Mouse (Mus musculus): ENCODE measurements at regions not wholly inside any gene's neighbourhood (a gene's known extent, or its start where the extent isn't known, plus 50 kb on each side); places are given as distances from the start of the nearest gene placed in this dataset.
A peak's percentile ranks its signal among the peaks of the same experiment; 100 is the strongest.

DNA sequence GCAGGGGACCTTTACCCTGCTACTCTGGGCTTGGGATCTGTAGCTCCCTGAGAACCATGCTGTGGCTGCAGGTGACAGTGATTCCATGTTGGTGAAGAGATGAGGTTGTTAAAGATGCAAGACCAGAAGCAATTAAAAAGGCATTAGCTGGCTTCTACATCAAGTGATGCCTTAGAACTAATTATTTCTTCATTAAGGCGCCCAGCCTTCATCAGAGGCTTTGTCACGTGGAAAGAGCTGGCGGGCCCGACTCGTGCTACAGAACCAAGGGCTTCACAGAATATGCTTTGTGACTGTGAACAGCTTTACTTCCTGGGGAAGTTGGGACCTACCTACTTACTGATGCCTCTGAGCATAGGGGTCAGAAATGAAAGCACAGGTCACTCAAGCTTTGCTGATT lies 90.1 kb downstream of the Aipl1 start:
- in situ Hi-C loops (cut with MboI; ENCODE audit: low sequenced_read_pairs in 2 of 2, unreplicated experiment in 2 of 2), result no loop called here
- Histone ChIP-seq H3K9me3 (ENCODE audit: control insufficient read depth, insufficient read depth, low read depth, low read length) (no peaks in the 10 kb centered on the region), H3K9ac (ENCODE audit: insufficient read depth, low read depth, low read length, poor library complexity, severe bottlenecking) (no peak overlapping the region), H3K4me3 (ENCODE audit: insufficient read depth in 1 of 2, low read depth in 1 of 2, low read length in 2 of 2, poor library complexity in 1 of 2, severe bottlenecking in 1 of 2) (no peak overlapping the region), H3K4me1 (ENCODE audit: control insufficient read depth in 2 of 2, insufficient read depth in 2 of 2, low read length in 2 of 2, poor library complexity in 1 of 2) (no peaks in the 10 kb centered on the region), H3K36me3 (ENCODE audit: control insufficient read depth, insufficient read depth, low read length, poor library complexity, severe bottlenecking) (no peaks in the 10 kb centered on the region), H3K27ac (ENCODE audit: insufficient read depth, low read depth, low read length, poor library complexity, severe bottlenecking) (no peak overlapping the region)
- TF ChIP-seq ZNF384 (IDR thresholded peaks at IDR 0.05; ENCODE audit: low read depth, low read length) (no peak), HCFC1 (IDR thresholded peaks at IDR 0.05; ENCODE audit: borderline replicate concordance, insufficient read depth, low read length) (no peak), MAFK (IDR thresholded peaks at IDR 0.05; ENCODE audit: insufficient read depth, low read depth, low read length) (no peak), CHD2 (IDR thresholded peaks at IDR 0.05; ENCODE audit: low read depth, low read length) (no peak), ZC3H11A (IDR thresholded peaks at IDR 0.05; ENCODE audit: borderline replicate concordance, low read depth, low read length) (no peak)
- DNase-seq (ENCODE audit: low read depth, low spot score), result no peak

DNA sequence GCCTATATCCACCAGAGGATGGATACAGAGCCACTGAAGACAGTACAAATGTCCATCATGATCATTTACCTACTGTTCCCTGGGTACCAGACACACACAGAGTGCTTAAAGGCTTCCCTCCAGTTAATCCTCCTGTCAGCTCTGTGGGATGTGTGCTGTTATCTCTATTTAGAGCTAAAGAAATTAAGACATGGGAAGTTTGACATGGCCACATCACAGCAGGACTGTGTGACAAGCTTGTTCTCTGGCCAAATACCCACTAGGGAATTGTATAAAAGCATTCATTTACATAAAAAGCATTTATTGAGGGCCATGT lies 92.3 kb downstream of the Aipl1 start:
- H3K27ac ChIP-seq (ENCODE audit: insufficient read depth, low read depth, low read length, poor library complexity, severe bottlenecking), result no peak overlapping the region
- H3K4me1 ChIP-seq (ENCODE audit: control insufficient read depth in 2 of 2, insufficient read depth in 2 of 2, low read length in 2 of 2, poor library complexity in 1 of 2), result no peaks in the 10 kb centered on the region
- H3K9ac ChIP-seq (ENCODE audit: insufficient read depth, low read depth, low read length, poor library complexity, severe bottlenecking), result no peak overlapping the region
- H3K9me3 ChIP-seq (ENCODE audit: control insufficient read depth, insufficient read depth, low read depth, low read length), result no peaks in the 10 kb centered on the region
- H3K36me3 ChIP-seq (ENCODE audit: control insufficient read depth, insufficient read depth, low read length, poor library complexity, severe bottlenecking), result no peaks in the 10 kb centered on the region
- in situ Hi-C loops (cut with MboI; ENCODE audit: low sequenced_read_pairs in 2 of 2, unreplicated experiment in 2 of 2), result no loop called here
- no peak overlapping the region for H3K4me3 ChIP-seq (ENCODE audit: insufficient read depth in 1 of 2, low read depth in 1 of 2, low read length in 2 of 2, poor library complexity in 1 of 2, severe bottlenecking in 1 of 2)
- no peak for DNase-seq (ENCODE audit: low read depth, low spot score)
- no peak for TF ChIP-seq HCFC1 (IDR thresholded peaks at IDR 0.05; ENCODE audit: borderline replicate concordance, insufficient read depth, low read length)
- no peak for TF ChIP-seq ZC3H11A (IDR thresholded peaks at IDR 0.05; ENCODE audit: borderline replicate concordance, low read depth, low read length)
- no peak for TF ChIP-seq MAFK (IDR thresholded peaks at IDR 0.05; ENCODE audit: insufficient read depth, low read depth, low read length)

DNA sequence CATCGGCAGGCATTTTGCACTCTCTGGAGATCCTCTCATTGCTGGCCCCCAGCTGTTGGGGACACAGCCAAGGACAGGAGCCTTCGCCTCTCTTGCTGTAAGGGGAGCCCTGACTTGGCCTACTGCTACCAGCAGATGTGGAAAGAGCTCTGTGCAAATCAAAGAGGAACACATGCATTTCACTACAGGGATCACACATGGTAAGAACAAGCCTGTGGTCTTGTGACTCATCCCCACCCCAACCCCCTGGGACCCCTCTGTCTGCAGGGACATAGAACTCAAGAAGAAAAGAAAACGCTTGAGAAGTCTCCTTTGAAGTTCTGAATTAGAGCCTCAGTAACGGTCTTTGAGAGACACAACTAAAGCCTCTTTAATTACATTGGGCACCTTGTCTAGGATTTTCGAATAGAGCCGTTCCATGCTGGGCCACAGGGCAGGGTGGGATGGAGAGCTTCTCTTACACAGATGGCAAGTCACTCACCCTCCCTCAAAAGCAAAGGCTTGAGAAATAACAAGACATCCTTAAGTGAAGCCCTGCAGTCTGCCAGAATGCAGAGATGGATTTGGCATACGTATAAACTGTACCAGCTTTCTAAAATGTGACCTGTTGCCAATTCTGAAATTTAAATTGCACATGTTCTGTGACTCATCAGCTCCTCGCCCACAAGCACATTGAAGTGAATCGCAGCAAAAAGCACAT lies 92.8 kb downstream of the Aipl1 start:
- H3K9me3 ChIP-seq (ENCODE audit: control insufficient read depth, insufficient read depth, low read depth, low read length), result no peaks in the 10 kb centered on the region

DNA sequence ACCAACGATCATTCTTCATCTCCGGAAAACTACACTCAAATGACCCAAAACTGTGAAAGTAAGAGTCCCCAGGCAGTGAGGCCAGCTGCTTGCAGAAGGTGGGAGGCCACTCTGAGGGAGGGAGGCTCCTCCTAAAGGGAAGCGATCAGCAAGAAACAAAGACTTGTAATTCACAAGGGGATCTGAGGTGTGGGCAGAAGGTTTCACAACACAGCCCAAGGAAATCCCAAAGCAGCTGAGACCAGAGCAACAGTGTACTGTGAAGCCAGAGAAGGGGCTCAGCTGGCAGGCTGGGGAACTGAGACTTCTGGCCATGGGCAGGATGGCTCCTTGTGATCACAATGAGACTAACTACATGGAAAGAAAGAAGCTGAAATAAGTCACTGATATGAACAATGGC lies 93.8 kb downstream of the Aipl1 start:
- Histone ChIP-seq H3K4me3 (ENCODE audit: insufficient read depth in 1 of 2, low read depth in 1 of 2, low read length in 2 of 2, poor library complexity in 1 of 2, severe bottlenecking in 1 of 2) (no peak overlapping the region), H3K4me1 (ENCODE audit: control insufficient read depth in 2 of 2, insufficient read depth in 2 of 2, low read length in 2 of 2, poor library complexity in 1 of 2) (no peaks in the 10 kb centered on the region), H3K9ac (ENCODE audit: insufficient read depth, low read depth, low read length, poor library complexity, severe bottlenecking) (no peak overlapping the region), H3K27ac (ENCODE audit: insufficient read depth, low read depth, low read length, poor library complexity, severe bottlenecking) (no peak overlapping the region), H3K9me3 (ENCODE audit: control insufficient read depth, insufficient read depth, low read depth, low read length) (no peaks in the 10 kb centered on the region), H3K36me3 (ENCODE audit: control insufficient read depth, insufficient read depth, low read length, poor library complexity, severe bottlenecking) (no peaks in the 10 kb centered on the region)
- in situ Hi-C loops (cut with MboI; ENCODE audit: low sequenced_read_pairs in 2 of 2, unreplicated experiment in 2 of 2), result no loop called here
- TF ChIP-seq HCFC1 (IDR thresholded peaks at IDR 0.05; ENCODE audit: borderline replicate concordance, insufficient read depth, low read length), result no peak
- no peak for TF ChIP-seq CHD2 (IDR thresholded peaks at IDR 0.05; ENCODE audit: low read depth, low read length)
- TF ChIP-seq ZNF384 (IDR thresholded peaks at IDR 0.05; ENCODE audit: low read depth, low read length), result no peak
- no peak for TF ChIP-seq MAFK (IDR thresholded peaks at IDR 0.05; ENCODE audit: insufficient read depth, low read depth, low read length)
- TF ChIP-seq ZC3H11A (IDR thresholded peaks at IDR 0.05; ENCODE audit: borderline replicate concordance, low read depth, low read length), result no peak
- DNase-seq (ENCODE audit: low read depth, low spot score), result no peak

More for the DNA sequence above, 92.8 kb downstream of the Aipl1 start:
- DNase-seq (ENCODE audit: low read depth, low spot score), result peak; percentile 9
- in situ Hi-C loops (cut with MboI; ENCODE audit: low sequenced_read_pairs in 2 of 2, unreplicated experiment in 2 of 2), result no loop called here
- no peak overlapping the region for H3K27ac ChIP-seq (ENCODE audit: insufficient read depth, low read depth, low read length, poor library complexity, severe bottlenecking)
- TF ChIP-seq MAFK (IDR thresholded peaks at IDR 0.05; ENCODE audit: insufficient read depth, low read depth, low read length) (no peak), ZC3H11A (IDR thresholded peaks at IDR 0.05; ENCODE audit: borderline replicate concordance, low read depth, low read length) (no peak), CHD2 (IDR thresholded peaks at IDR 0.05; ENCODE audit: low read depth, low read length) (no peak)
- no peaks in the 10 kb centered on the region for H3K4me1 ChIP-seq (ENCODE audit: control insufficient read depth in 2 of 2, insufficient read depth in 2 of 2, low read length in 2 of 2, poor library complexity in 1 of 2)
- no peaks in the 10 kb centered on the region for H3K36me3 ChIP-seq (ENCODE audit: control insufficient read depth, insufficient read depth, low read length, poor library complexity, severe bottlenecking)
- H3K4me3 ChIP-seq (ENCODE audit: insufficient read depth in 1 of 2, low read depth in 1 of 2, low read length in 2 of 2, poor library complexity in 1 of 2, severe bottlenecking in 1 of 2), result no peak overlapping the region
- H3K9ac ChIP-seq (ENCODE audit: insufficient read depth, low read depth, low read length, poor library complexity, severe bottlenecking), result no peak overlapping the region

DNA sequence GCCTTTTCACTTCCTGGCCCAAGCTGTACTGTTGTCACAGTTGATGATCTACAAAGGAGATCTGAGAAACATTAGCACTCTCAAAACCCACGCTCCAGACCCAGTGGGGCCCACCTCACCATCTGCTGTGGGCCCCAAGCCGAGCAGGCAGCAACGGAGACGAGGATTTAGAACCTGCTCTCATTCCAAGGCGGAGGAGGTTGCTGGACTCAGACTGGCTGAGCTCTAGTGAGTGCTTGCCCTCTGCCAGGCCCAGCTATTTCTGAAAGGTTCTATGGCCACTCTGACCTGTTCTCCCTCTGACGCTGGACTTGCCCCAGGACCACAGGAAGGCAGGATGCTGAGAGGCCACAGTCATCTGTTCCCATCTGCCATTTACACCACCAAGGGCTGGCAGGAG lies 98.2 kb downstream of the Aipl1 start:
- TF ChIP-seq MAFK (IDR thresholded peaks at IDR 0.05; ENCODE audit: insufficient read depth, low read depth, low read length) (no peak), ZC3H11A (IDR thresholded peaks at IDR 0.05; ENCODE audit: borderline replicate concordance, low read depth, low read length) (no peak), CHD2 (IDR thresholded peaks at IDR 0.05; ENCODE audit: low read depth, low read length) (no peak), ZNF384 (IDR thresholded peaks at IDR 0.05; ENCODE audit: low read depth, low read length) (no peak), HCFC1 (IDR thresholded peaks at IDR 0.05; ENCODE audit: borderline replicate concordance, insufficient read depth, low read length) (no peak)
- Histone ChIP-seq H3K9ac (ENCODE audit: insufficient read depth, low read depth, low read length, poor library complexity, severe bottlenecking) (no peak overlapping the region), H3K36me3 (ENCODE audit: control insufficient read depth, insufficient read depth, low read length, poor library complexity, severe bottlenecking) (no peaks in the 10 kb centered on the region), H3K9me3 (ENCODE audit: control insufficient read depth, insufficient read depth, low read depth, low read length) (no peaks in the 10 kb centered on the region), H3K4me1 (ENCODE audit: control insufficient read depth in 2 of 2, insufficient read depth in 2 of 2, low read length in 2 of 2, poor library complexity in 1 of 2) (no peaks in the 10 kb centered on the region), H3K27ac (ENCODE audit: insufficient read depth, low read depth, low read length, poor library complexity, severe bottlenecking) (no peak overlapping the region), H3K4me3 (ENCODE audit: insufficient read depth in 1 of 2, low read depth in 1 of 2, low read length in 2 of 2, poor library complexity in 1 of 2, severe bottlenecking in 1 of 2) (no peak overlapping the region)
- no peak for DNase-seq (ENCODE audit: low read depth, low spot score)
- in situ Hi-C loops (cut with MboI; ENCODE audit: low sequenced_read_pairs in 2 of 2, unreplicated experiment in 2 of 2), result no loop called here

All from ES-E14 (cell line).